Mouse (Mus musculus): ENCODE results near the gene Chst4. TPM values are rescaled to one million over a fixed set of nuclear protein-coding genes. Genes with fewer than 3 reads are reported as not detected.
A peak's percentile ranks its signal among the peaks of the same experiment; 100 is the strongest.

Gene Chst4
- polyA plus RNA-seq (2012; rRNA removed): not detected in 2 replicates

DNA sequence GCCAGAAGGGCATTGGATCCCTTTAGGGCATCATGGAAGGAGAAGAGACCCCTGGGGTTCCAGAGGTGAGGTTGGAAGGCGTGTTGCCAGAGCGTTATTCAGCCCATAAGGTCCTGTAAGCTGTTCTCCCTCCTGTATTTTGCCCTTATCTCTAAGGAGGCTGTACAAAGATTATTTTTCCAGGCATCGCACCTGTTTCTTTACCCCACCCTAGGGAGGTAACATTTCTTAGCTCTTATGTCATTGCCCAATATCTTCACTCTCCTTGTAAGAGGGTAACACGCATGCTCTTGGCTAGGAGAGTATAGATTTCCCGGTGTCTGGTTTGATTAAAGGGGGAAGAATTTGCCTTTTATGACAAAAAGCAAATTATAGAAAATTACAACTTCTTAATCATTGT is at the start of gene Chst4:
Gene Chst4, minus strand, starts transcription at position 82 of the 400 bp plus-strand sequence.
- H3K27ac ChIP-seq (ENCODE audit: insufficient read depth, low read length): no peak within 1 kb of the TSS
- H3K27me3 ChIP-seq (ENCODE audit: control insufficient read depth, insufficient read depth, low read length): no peaks in the 10 kb centered on the region
- H3K4me3 ChIP-seq (replicated peaks; ENCODE audit: insufficient read depth, low read depth, low read length): no peak within 1 kb of the TSS
- H3K4me1 ChIP-seq (ENCODE audit: control insufficient read depth, insufficient read depth, low read length): no peaks in the 10 kb centered on the region
- WGBS: 88% methylated on average over 5 of the region's 5 CpGs
- DNase-seq: no peak
- TF ChIP-seq CTCF (IDR thresholded peaks at IDR 0.05; ENCODE audit: borderline replicate concordance, insufficient read depth, low read depth, low read length) (no peak), POLR2A (IDR thresholded peaks at IDR 0.05; ENCODE audit: borderline replicate concordance, insufficient read depth, low read length) (no peak)

- Histone ChIP-seq H3K4me1 (ENCODE audit: control insufficient read depth, insufficient read depth, low read length) (peaks cover 7% of the 10 kb centered on the region; the same call in 1 of the 2 replicates), H3K27me3 (ENCODE audit: control insufficient read depth, insufficient read depth, low read length) (no peaks in the 10 kb centered on the region), H3K27ac (ENCODE audit: insufficient read depth, low read length) (no peak overlapping the region), H3K4me3 (replicated peaks; ENCODE audit: insufficient read depth, low read depth, low read length) (no peak overlapping the region)
- WGBS: 14% methylated on average over 11 of the region's 11 CpGs
- peak in 1 of 2 experiments; percentile 28 for DNase-seq
- TF ChIP-seq POLR2A (IDR thresholded peaks at IDR 0.05; ENCODE audit: borderline replicate concordance, insufficient read depth, low read length): no peak
- TF ChIP-seq CTCF (IDR thresholded peaks at IDR 0.05; ENCODE audit: borderline replicate concordance, insufficient read depth, low read depth, low read length): no peak
Observed at GRCm38 (mm10) chr8:110082416-110083105, 43.0 kb upstream of the Chst4 start.

DNA sequence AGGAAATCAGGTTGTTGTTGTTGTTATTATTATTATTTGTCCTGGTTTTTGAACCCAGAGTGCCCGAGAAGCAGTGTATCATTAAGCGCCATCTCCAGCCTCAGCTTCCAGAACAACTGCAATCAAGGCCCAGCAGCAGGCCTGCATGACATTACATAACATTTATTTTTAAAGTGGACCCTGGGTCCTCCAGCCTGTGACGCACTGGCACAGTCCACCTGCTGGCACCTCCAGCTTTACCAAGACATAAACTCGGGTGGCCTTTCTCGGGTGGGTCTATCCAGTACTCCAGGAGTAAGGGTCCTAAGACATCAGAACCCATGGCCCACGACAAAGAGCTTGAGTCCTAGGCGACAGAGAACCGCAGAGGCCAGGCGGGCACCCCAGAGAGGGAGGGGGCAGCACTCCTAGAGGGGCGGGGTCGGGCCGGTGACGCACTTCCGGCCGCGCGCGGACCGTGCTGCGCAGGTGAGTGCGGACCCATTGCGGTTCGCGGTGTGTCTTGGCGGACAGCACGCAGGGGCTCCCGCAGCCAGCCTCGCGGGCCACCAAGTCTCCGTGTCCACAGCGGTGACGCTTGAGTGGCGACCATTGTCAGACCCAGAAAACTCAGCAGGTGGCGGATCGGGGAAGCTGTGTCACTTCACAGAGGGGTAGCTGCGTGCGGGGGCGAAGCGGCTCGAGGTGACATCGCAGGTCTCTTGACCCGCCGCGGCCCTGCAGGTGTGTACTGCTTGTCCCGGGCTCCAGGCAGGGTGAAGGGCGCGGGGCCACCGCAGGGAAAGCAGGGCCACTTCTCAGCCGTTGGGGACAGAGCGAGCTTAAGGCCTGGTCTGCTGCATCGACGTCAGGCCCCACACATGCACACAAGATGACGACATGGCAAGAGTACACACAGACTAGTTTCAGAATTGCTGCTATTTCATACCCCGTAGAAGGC is 40.0 kb upstream of the Chst4 start, which contains the start of gene Zfp612:
Gene Zfp612, plus strand, starts transcription at position 465 of the 940 bp plus-strand sequence.
- no peak for TF ChIP-seq CTCF (IDR thresholded peaks at IDR 0.05; ENCODE audit: borderline replicate concordance, insufficient read depth, low read depth, low read length)
- TF ChIP-seq POLR2A (IDR thresholded peaks at IDR 0.05; ENCODE audit: borderline replicate concordance, insufficient read depth, low read length): peak; percentile 97
- 3% methylated on average over 54 of the region's 54 CpGs for WGBS

GRCm38 (mm10) chr8:110074496-110074895 is 35.0 kb upstream of the Chst4 start:
- TF ChIP-seq CTCF (IDR thresholded peaks at IDR 0.05; ENCODE audit: borderline replicate concordance, insufficient read depth, low read depth, low read length): no peak
- TF ChIP-seq POLR2A (IDR thresholded peaks at IDR 0.05; ENCODE audit: borderline replicate concordance, insufficient read depth, low read length): no peak

More for the DNA sequence above, 40.0 kb upstream of the Chst4 start, which contains the start of gene Zfp612:
- Histone ChIP-seq H3K4me1 (ENCODE audit: control insufficient read depth, insufficient read depth, low read length) (peaks cover 7% of the 10 kb centered on the region; the same call in 1 of the 2 replicates), H3K27me3 (ENCODE audit: control insufficient read depth, insufficient read depth, low read length) (no peaks in the 10 kb centered on the region), H3K4me3 (replicated peaks; ENCODE audit: insufficient read depth, low read depth, low read length) (peak within 1 kb of the TSS; percentile 93), H3K27ac (ENCODE audit: insufficient read depth, low read length) (peak within 1 kb of the TSS; percentile 89)
- peak; percentile 88 to 91 for DNase-seq

DNA sequence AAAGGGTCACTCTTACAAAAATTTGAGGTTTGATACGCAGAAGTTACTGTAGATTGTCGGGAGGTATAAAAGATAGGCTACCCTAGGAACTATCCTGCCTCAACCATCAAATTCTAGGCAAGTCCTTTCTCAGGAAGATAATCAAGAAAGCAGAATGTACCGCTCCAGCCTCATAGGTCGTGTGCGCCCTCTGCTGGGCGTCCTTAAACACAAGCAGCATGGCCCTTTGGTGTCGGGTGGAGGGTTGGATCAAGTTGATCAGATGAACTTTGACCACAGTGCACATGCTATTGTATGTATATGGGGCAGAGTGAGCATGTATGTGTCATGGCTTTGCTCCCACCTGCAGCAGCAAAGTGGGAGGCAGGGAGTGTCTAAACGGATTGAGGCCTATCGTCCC is 32.1 kb upstream of the Chst4 start:
- no peaks in the 10 kb centered on the region for H3K4me1 ChIP-seq (ENCODE audit: control insufficient read depth, insufficient read depth, low read length)
- no peak overlapping the region for H3K27ac ChIP-seq (ENCODE audit: insufficient read depth, low read length)
- peak; percentile 44 to 63 for DNase-seq
- H3K27me3 ChIP-seq (ENCODE audit: control insufficient read depth, insufficient read depth, low read length): no peaks in the 10 kb centered on the region
- no peak overlapping the region for H3K4me3 ChIP-seq (replicated peaks; ENCODE audit: insufficient read depth, low read depth, low read length)
- TF ChIP-seq POLR2A (IDR thresholded peaks at IDR 0.05; ENCODE audit: borderline replicate concordance, insufficient read depth, low read length) (no peak), CTCF (IDR thresholded peaks at IDR 0.05; ENCODE audit: borderline replicate concordance, insufficient read depth, low read depth, low read length) (peak; percentile 95)
- 16% methylated on average over 9 of the region's 9 CpGs for WGBS

More at GRCm38 (mm10) chr8:110074496-110074895, 35.0 kb upstream of the Chst4 start:
- Histone ChIP-seq H3K4me3 (replicated peaks; ENCODE audit: insufficient read depth, low read depth, low read length) (no peak overlapping the region), H3K4me1 (ENCODE audit: control insufficient read depth, insufficient read depth, low read length) (no peaks in the 10 kb centered on the region), H3K27me3 (ENCODE audit: control insufficient read depth, insufficient read depth, low read length) (no peaks in the 10 kb centered on the region), H3K27ac (ENCODE audit: insufficient read depth, low read length) (no peak overlapping the region)
- WGBS: 81% methylated on average over 8 of the region's 8 CpGs
- DNase-seq: no peak

DNA sequence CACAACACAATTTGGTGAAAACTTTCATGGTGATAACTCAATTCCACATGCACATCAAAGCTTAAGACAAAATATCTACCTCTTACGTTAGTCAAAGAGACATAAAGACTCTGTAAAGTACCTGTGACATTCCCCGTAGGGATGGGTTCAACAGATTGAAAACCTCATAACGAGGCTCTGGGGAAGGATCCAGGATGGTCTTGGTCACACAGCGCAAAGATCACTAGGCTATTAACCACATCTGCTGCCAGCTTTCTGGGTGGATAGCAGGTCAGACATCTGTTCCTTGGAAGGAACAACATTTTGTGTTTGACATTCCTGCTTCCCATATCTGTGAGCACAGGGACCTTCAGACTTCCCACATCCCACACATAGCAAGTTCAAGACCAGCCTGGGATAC is 30.2 kb upstream of the Chst4 start:
- 53% methylated on average over 4 of the region's 4 CpGs for WGBS
- Histone ChIP-seq H3K27me3 (ENCODE audit: control insufficient read depth, insufficient read depth, low read length) (no peaks in the 10 kb centered on the region), H3K4me1 (ENCODE audit: control insufficient read depth, insufficient read depth, low read length) (peaks cover 8% of the 10 kb centered on the region; the same call in 1 of the 2 replicates), H3K27ac (ENCODE audit: insufficient read depth, low read length) (no peak overlapping the region), H3K4me3 (replicated peaks; ENCODE audit: insufficient read depth, low read depth, low read length) (no peak overlapping the region)
- no peak for DNase-seq
- TF ChIP-seq POLR2A (IDR thresholded peaks at IDR 0.05; ENCODE audit: borderline replicate concordance, insufficient read depth, low read length) (no peak), CTCF (IDR thresholded peaks at IDR 0.05; ENCODE audit: borderline replicate concordance, insufficient read depth, low read depth, low read length) (no peak)

DNA sequence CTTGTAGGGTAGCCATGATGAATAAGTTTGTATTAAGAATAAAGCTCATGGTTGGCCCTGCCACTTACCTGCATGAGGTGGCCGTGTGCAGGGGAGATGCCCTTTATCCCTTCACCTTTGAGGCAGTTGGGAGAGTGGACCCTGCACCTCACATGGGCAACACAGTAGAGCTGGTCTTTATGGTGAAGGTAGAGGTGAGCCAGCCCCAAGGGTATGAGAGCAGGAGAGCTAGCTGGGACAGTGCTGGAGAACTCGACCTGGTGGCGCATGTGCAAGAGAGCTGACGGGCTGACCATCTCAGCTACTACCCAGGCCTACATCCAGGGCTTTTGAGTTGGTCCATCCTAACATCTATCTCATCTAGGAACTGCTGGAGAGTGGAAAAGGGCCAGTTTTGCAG is 26.1 kb upstream of the Chst4 start:
- H3K27ac ChIP-seq (ENCODE audit: insufficient read depth, low read length): no peak overlapping the region
- no peak for TF ChIP-seq POLR2A (IDR thresholded peaks at IDR 0.05; ENCODE audit: borderline replicate concordance, insufficient read depth, low read length)
- no peak for TF ChIP-seq CTCF (IDR thresholded peaks at IDR 0.05; ENCODE audit: borderline replicate concordance, insufficient read depth, low read depth, low read length)
- 92% methylated on average over 4 of the region's 4 CpGs for WGBS
- H3K4me1 ChIP-seq (ENCODE audit: control insufficient read depth, insufficient read depth, low read length): peaks cover 10% of the 10 kb centered on the region; the same call in 1 of the 2 replicates
- no peak overlapping the region for H3K4me3 ChIP-seq (replicated peaks; ENCODE audit: insufficient read depth, low read depth, low read length)
- H3K27me3 ChIP-seq (ENCODE audit: control insufficient read depth, insufficient read depth, low read length): no peaks in the 10 kb centered on the region
- DNase-seq: no peak

Measured in cerebellum, adult 2 months (tissue).